Mouse (Mus musculus) C2C12 (cell line): Measurements from ENCODE around the gene Ociad1. TPM values are rescaled to one million over a fixed set of nuclear protein-coding genes. Genes with fewer than 3 reads are reported as not detected.
A peak's percentile ranks its signal among the peaks of the same experiment; 100 is the strongest.

ENCODE experiments used
- H3K27me3 ChIP-seq: one replicate; pipeline ENCODE4 v1.6.1; 2011; ENCODE audit not compliant: control insufficient read depth, insufficient read depth, insufficient read length
- H3K36me3 ChIP-seq: one replicate; pipeline ENCODE4 v1.6.1; 2011; ENCODE audit not compliant: control insufficient read depth, insufficient read depth
- H3K4me3 ChIP-seq: one replicate; pipeline ENCODE4 v1.5.1; 2011; ENCODE audit warnings: mild to moderate bottlenecking, control low read depth; ENCODE audit not compliant: poor library complexity, insufficient read depth, severe bottlenecking
- H3K79me2 ChIP-seq: one replicate; pipeline ENCODE4 v1.6.1; 2011; ENCODE audit not compliant: control insufficient read depth, insufficient read depth
- H3K79me3 ChIP-seq: one replicate; pipeline ENCODE4 v1.6.1; 2011; ENCODE audit warnings: low read depth, control low read depth
- H3ac ChIP-seq: one replicate; pipeline ENCODE3; 2011; ENCODE audit warnings: low read depth; ENCODE audit not compliant: control insufficient read depth, insufficient read length
- CEBPB ChIP-seq: IDR thresholded peaks from one replicate; pipeline ENCODE4 v1.6.1; 2011; ENCODE audit warnings: low read depth, mild to moderate bottlenecking, control low read depth, moderate library complexity
- CTCF ChIP-seq: IDR thresholded peaks from one replicate; pipeline ENCODE4 v1.5.1; 2011; ENCODE audit not compliant: control insufficient read depth, insufficient read depth, insufficient read length
- FOSL1 ChIP-seq: IDR thresholded peaks from one replicate; pipeline ENCODE4 v1.8.0; 2011; ENCODE audit warnings: mild to moderate bottlenecking, low read length; ENCODE audit not compliant: poor library complexity, insufficient read depth, severe bottlenecking
- MAX ChIP-seq: IDR thresholded peaks from one replicate; pipeline ENCODE4 v1.6.1; 2011; ENCODE audit warnings: mild to moderate bottlenecking, control low read depth
- MYOD1 ChIP-seq: IDR thresholded peaks from one replicate; pipeline ENCODE4 v1.6.1; 2011; ENCODE audit warnings: low read depth; ENCODE audit not compliant: control insufficient read depth, insufficient read length
- MYOG ChIP-seq: IDR thresholded peaks from one replicate; pipeline ENCODE4 v1.6.1; 2011; ENCODE audit not compliant: control insufficient read depth, insufficient read length; ENCODE audit errors: extremely low read depth
- USF1 ChIP-seq: IDR thresholded peaks from one replicate; pipeline ENCODE4 v1.6.1; 2011; ENCODE audit warnings: low read depth, mild to moderate bottlenecking, control low read depth, moderate library complexity
- polyA plus RNA-seq: library from polyadenylated mRNA; unstranded; fragments of >200 nt; fragmentation: generic; extraction: Trizol; gene quantifications from one replicate; pipeline ENCODE4 v1.2.1, GENCODE M21; 2012; ENCODE audit warnings: missing spikeins

Gene Ociad1
- polyA plus RNA-seq, 1 experiment = 142 TPM

DNA sequence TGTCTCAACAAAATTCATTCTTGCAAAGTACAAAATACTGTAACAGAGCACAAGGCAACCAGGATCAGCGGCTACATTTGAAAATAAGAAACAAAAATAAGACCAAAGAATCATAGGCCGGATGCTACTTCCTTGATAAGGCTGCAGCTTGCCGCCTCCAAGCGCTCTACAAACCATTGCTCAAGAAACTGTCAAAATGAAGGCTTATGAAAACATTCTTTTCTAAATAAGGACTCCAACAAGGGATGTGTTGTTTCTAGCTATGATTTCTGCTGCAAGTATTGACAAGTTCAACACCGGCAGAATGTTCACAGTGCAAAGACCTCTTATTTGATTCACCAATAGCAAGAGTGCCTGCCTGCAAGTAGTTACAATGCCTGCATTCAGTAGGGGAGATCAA, 37.9 kb upstream of the Ociad1 start:
- Histone ChIP-seq H3K79me2 (peaks cover 64% of the 10 kb centered on the region), H3K27me3 (no peaks in the 10 kb centered on the region), H3ac (no peak overlapping the region), H3K4me3 (peak overlapping the region; percentile 21), H3K36me3 (no peaks in the 10 kb centered on the region), H3K79me3 (peaks cover 31% of the 10 kb centered on the region)
- TF ChIP-seq MYOD1 (no peak), CTCF (no peak), CEBPB (no peak), MAX (no peak), MYOG (no peak), USF1 (no peak), FOSL1 (no peak)

DNA sequence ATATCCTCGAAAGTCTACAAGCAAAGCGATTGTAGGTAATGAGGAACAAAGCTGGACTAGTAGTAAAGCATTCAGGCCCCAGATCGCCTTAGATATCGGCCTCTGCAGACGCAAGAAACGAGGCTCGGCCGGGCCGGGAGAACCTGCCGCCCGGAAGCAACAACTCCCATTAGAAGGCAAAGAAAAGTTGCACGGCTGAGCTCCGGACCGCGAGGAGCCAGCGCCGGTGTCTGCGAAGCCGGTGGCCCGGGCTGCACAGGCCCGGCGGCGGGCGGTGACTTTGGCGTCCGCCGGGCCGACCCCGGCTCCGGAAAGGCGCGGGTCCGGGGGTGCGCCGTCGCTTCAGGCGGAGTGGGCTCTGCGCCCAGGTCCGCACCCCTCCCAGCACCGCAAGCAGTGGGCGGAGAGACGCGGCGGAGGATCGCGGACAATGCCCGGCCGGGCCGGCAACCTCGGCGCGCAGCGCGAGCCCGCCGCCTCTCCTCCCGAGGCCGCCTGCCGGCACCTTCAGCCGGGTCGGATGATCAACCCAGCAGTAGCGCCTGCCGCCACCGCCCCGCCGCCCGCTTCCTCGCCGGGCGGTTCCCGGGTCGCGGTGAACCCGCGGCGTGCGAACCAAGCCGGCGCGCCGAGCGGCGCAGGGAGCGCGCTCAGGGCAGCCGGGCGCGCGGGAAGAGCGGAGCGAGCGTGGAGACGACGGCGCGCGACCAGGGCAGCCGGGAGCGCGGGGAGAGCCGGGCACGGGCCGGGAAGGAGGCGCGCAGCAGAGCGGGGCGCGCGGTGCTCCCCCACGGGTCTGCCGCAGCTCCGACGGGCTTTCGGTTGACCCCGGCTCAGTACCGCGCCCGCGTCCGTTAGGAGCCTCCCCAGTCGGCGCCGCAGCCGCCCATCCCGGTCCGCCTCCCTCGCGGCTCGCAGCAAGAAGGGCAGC, 37.0 kb upstream of the Ociad1 start:
- H3K4me3 ChIP-seq = peak overlapping the region; percentile 65
- H3K79me3 ChIP-seq = peaks cover 25% of the 10 kb centered on the region
- peak overlapping the region; percentile 78 for H3ac ChIP-seq
- peaks cover 55% of the 10 kb centered on the region for H3K79me2 ChIP-seq
- H3K27me3 ChIP-seq = no peaks in the 10 kb centered on the region
- TF ChIP-seq CEBPB (no peak), CTCF (no peak)
- no peaks in the 10 kb centered on the region for H3K36me3 ChIP-seq

DNA sequence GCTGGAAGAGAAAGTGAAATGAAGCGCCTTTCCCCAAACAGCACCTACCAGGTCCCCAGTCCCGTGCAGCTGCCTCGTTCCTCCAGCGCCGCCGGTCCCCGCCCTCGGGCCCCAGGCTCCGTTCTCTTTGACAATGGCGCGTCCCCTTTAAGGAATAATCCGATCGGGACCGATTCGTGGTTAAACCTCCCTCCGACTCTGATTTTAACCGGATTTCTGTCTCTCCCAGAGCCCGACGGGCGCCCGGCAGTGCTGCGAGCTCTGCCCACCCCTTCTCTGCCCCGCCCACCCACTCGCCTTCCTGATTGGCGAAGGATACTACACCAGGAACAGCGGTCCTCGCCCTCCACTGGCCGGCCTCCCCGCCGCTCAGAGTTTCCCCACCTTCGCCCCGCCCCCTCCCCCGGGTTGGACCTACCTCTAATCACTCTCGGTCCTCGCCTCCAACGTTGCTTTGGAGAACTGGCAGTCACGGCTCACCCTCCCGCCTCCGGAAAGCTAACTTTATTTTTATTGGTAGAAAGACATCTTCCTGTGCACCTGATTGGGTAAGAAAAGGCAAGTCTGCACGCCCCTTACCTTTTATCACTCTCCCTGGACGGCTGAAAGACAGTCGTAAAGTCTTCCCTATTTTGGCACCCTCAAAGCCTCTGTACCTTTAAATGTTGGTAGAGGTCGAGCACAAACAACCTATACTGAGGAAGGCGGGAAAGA, 36.1 kb upstream of the Ociad1 start, which contains the start of gene Fryl:
Gene Fryl (minus strand): TSS at position 268 of the 714 bp plus-strand sequence.
- TF ChIP-seq MYOD1 (no peak), CTCF (no peak), MYOG (no peak), MAX (peak; percentile 22)
- peak within 1 kb of the TSS; percentile 65 for H3K4me3 ChIP-seq

GRCm38 (mm10) chr5:73257096-73257495, 35.5 kb upstream of the Ociad1 start:
- Histone ChIP-seq H3K4me3 (peak overlapping the region; percentile 7), H3K79me3 (peaks cover 18% of the 10 kb centered on the region), H3K79me2 (peaks cover 40% of the 10 kb centered on the region), H3K27me3 (no peaks in the 10 kb centered on the region), H3K36me3 (no peaks in the 10 kb centered on the region), H3ac (peak overlapping the region; percentile 24)
- TF ChIP-seq CEBPB (no peak), FOSL1 (no peak), CTCF (no peak), MAX (no peak)

More for the DNA sequence above, 36.1 kb upstream of the Ociad1 start, which contains the start of gene Fryl:
- peak within 1 kb of the TSS; percentile 78 for H3ac ChIP-seq
- H3K79me2 ChIP-seq = peaks cover 46% of the 10 kb centered on the region
- peaks cover 20% of the 10 kb centered on the region for H3K79me3 ChIP-seq
- H3K36me3 ChIP-seq = no peaks in the 10 kb centered on the region
- H3K27me3 ChIP-seq = no peaks in the 10 kb centered on the region

DNA sequence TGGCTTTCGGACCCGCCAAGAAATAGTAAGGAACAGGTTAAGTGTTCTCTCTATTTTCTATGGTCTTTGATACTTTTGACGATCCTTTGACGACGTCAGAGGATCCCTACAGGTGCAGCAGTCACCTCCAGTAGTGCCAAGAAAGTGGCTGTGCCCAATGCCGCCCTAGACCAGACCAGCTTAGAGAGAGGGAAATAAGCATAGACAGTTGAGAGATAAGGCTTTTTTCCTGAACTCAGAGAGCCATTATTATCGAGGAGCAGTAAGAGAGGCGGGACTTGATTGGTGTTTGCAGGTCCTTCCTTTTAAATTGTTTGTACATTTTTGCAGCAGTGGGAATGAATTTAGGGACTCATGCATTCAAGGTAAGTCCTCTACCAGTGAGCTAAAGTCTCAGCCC, 34.9 kb upstream of the Ociad1 start:
- Histone ChIP-seq H3ac (no peak overlapping the region), H3K79me3 (peaks cover 14% of the 10 kb centered on the region), H3K79me2 (peaks cover 33% of the 10 kb centered on the region), H3K4me3 (no peak overlapping the region), H3K36me3 (no peaks in the 10 kb centered on the region), H3K27me3 (no peaks in the 10 kb centered on the region)
- TF ChIP-seq USF1 (no peak), CTCF (no peak), MYOD1 (no peak), FOSL1 (no peak), MYOG (no peak), MAX (no peak), CEBPB (no peak)

DNA sequence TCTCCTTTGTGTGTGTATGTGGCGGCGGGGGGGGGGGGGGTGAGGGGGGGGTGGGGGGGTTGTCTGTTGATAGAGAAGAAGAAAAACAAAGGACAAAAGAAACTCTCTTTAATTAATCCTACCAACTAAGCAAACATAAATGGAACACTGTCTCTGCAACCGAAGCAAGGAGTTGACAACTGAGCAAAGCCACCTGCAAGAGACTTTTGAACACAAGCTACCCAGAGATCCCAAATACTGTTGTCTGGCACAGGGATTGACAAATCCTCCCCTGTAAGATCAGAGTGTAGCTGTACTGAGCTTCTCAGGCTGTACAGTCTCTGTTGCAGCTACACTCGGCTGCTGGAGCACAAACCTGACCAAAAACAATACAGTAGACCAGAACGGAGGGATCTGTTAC, 28.5 kb upstream of the Ociad1 start:
- no peak overlapping the region for H3K4me3 ChIP-seq
- no peak for TF ChIP-seq CTCF
- no peak for TF ChIP-seq MAX
- no peak for TF ChIP-seq MYOD1
- no peak for TF ChIP-seq MYOG
- TF ChIP-seq CEBPB = no peak
- no peak for TF ChIP-seq USF1
- TF ChIP-seq FOSL1 = no peak

More for the DNA sequence above, 28.5 kb upstream of the Ociad1 start:
- Histone ChIP-seq H3ac (no peak overlapping the region), H3K79me3 (no peaks in the 10 kb centered on the region), H3K27me3 (no peaks in the 10 kb centered on the region), H3K36me3 (no peaks in the 10 kb centered on the region), H3K79me2 (no peaks in the 10 kb centered on the region)
